Mouse (Mus musculus) forebrain, embryonic 16.5 days (tissue): Measurements from ENCODE around the gene Vmac. TPM values are rescaled to one million over a fixed set of nuclear protein-coding genes. Genes with fewer than 3 reads are reported as not detected.

ENCODE experiments used
- ATAC-seq: fragments of 200-750 bp; cut with Nextera tagmentation; 2 replicates; pipeline ENCODE4 v1.8.0; 2017; ENCODE audit warnings: mild to moderate bottlenecking, moderate library complexity
- H3K27ac ChIP-seq: fragments of 300-500 bp; sonication (generic); 2 replicates; pipeline ENCODE4 v1.5.1; 2014; ENCODE audit warnings: low read length, control low read depth
- H3K27me3 ChIP-seq: fragments of 300-500 bp; sonication (generic); replicated peaks from 2 replicates; pipeline ENCODE4 v1.6.1; 2014; ENCODE audit warnings: low read length; ENCODE audit not compliant: control insufficient read depth, insufficient read depth
- H3K36me3 ChIP-seq: fragments of 300-500 bp; sonication (generic); 2 replicates; pipeline ENCODE4 v1.6.1; 2014; ENCODE audit not compliant: control insufficient read depth, insufficient read depth
- H3K4me1 ChIP-seq: fragments of 300-500 bp; sonication (generic); replicated peaks from 2 replicates; pipeline ENCODE4 v1.6.1; 2014; ENCODE audit warnings: low read length; ENCODE audit not compliant: control insufficient read depth, insufficient read depth
- H3K4me2 ChIP-seq: fragments of 300-500 bp; sonication (generic); 2 replicates; pipeline ENCODE4 v1.6.1; 2014; ENCODE audit warnings: mild to moderate bottlenecking, low read length, control low read depth
- H3K4me3 ChIP-seq: fragments of 300-500 bp; sonication (generic); replicated peaks from 2 replicates; pipeline ENCODE4 v1.5.1; 2014; ENCODE audit warnings: mild to moderate bottlenecking, low read length, control low read depth
- H3K9ac ChIP-seq: fragments of 300-500 bp; sonication (generic); replicated peaks from 2 replicates; pipeline ENCODE4 v1.6.1; 2014; ENCODE audit warnings: low read depth, low read length, control low read depth
- H3K9me3 ChIP-seq: fragments of 300-500 bp; sonication (generic); 2 replicates; pipeline ENCODE4 v1.6.1; 2016; ENCODE audit warnings: low read length; ENCODE audit not compliant: control insufficient read depth
- WGBS: fragments of 180-500 bp; shearing (Covaris S2); extraction: QIAGEN DNeasy Blood & Tissue Kit; methylation state at CpG from one replicate; pipeline ENCODE4 v1.1.7; 2014; 5-methylcytosine and 5-hydroxymethylcytosine counted together
- polyA plus RNA-seq: library from polyadenylated mRNA; unstranded; fragments of >200 nt; fragmentation: Nextera tagmentation; extraction: Ambion mirVana; gene quantifications from 2 replicates; pipeline ENCODE4 v1.2.1, GENCODE M21; 2015

The Vmac gene
- polyA plus RNA-seq = 20.6 and 21.8 TPM in 2 replicates

GRCm38 (mm10) chr17:56717363-56718058 lies at the start of gene Vmac, which contains the start of gene Ndufa11:
TSS of gene Vmac (minus strand) at chr17:56718022.
TSS of gene Ndufa11 (plus strand) at chr17:56717767.
- H3K4me1 ChIP-seq = peaks cover 30% of the 10 kb centered on the region

DNA sequence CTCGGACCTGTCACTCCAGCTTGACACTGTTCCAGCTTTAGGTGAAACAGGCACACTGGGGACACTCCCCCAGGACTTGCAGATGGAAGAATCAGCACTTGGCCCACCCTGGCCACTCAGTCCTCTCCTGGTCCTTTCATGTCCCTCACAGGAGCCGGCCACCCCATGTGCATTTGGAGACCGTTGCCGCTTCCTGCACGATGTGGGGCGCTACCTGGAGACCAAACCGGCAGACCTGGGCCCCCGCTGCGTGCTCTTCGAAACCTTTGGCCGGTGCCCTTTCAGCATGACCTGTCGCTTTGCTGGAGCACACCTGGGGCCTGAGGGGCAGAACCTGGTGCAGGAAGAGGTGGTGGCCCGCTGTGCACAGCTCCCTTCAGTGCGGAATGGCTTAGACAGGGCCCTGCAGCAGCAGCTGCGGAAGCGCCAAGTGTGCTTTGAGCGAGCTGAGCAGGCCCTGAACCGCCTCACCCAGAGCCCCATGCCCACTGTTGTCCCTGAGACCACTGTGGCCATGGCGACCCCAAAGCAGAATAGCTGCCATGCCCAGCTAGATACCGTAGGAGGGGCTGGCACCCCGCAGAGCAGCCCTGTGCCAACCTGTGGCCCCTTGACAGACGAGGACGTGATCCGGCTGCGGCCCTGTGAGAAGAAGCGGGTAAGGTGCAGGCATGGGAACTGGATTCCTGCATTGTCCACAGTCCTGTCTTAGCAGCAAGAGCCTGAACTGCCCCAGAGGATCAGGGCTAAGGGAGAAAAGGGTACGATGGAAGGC lies 49.0 kb upstream of the Vmac start:
- H3K4me3 ChIP-seq = no peak overlapping the region
- 94% methylated on average over 27 of the region's 27 CpGs for WGBS
- peaks cover 23% of the 10 kb centered on the region for H3K4me1 ChIP-seq
- no peak for ATAC-seq
- no peaks in the 10 kb centered on the region for H3K9me3 ChIP-seq
- no peaks in the 10 kb centered on the region for H3K27me3 ChIP-seq
- H3K36me3 ChIP-seq = peaks cover 21% of the 10 kb centered on the region
- no peak overlapping the region for H3K9ac ChIP-seq
- no peak overlapping the region for H3K27ac ChIP-seq
- no peak overlapping the region for H3K4me2 ChIP-seq

More at GRCm38 (mm10) chr17:56717363-56718058, at the start of gene Vmac, which contains the start of gene Ndufa11:
- no peaks in the 10 kb centered on the region for H3K9me3 ChIP-seq
- H3K36me3 ChIP-seq = peaks cover 4% of the 10 kb centered on the region; the same call in 1 of the 2 replicates
- peak within 1 kb of the TSS; percentile 92 for H3K9ac ChIP-seq
- H3K27me3 ChIP-seq = no peaks in the 10 kb centered on the region
- WGBS = under 1% methylated on average over 59 of the region's 59 CpGs
- ATAC-seq = peak; percentile 75
- H3K4me3 ChIP-seq = peak within 1 kb of the TSS; percentile 87
- peak within 1 kb of the TSS; percentile 73 for H3K4me2 ChIP-seq
- peak within 1 kb of the TSS; percentile 86 for H3K27ac ChIP-seq

GRCm38 (mm10) chr17:56765431-56765830 lies 47.6 kb upstream of the Vmac start:
- Histone ChIP-seq H3K4me3 (peak overlapping the region; percentile 76), H3K27ac (peak overlapping the region; percentile 96), H3K9me3 (no peaks in the 10 kb centered on the region), H3K27me3 (no peaks in the 10 kb centered on the region), H3K9ac (peak overlapping the region; percentile 87), H3K4me2 (peak overlapping the region; percentile 82), H3K4me1 (peaks cover 26% of the 10 kb centered on the region), H3K36me3 (peaks cover 19% of the 10 kb centered on the region)
- ATAC-seq = peak; percentile 3
- WGBS = 53% methylated on average over 12 of the region's 12 CpGs

DNA sequence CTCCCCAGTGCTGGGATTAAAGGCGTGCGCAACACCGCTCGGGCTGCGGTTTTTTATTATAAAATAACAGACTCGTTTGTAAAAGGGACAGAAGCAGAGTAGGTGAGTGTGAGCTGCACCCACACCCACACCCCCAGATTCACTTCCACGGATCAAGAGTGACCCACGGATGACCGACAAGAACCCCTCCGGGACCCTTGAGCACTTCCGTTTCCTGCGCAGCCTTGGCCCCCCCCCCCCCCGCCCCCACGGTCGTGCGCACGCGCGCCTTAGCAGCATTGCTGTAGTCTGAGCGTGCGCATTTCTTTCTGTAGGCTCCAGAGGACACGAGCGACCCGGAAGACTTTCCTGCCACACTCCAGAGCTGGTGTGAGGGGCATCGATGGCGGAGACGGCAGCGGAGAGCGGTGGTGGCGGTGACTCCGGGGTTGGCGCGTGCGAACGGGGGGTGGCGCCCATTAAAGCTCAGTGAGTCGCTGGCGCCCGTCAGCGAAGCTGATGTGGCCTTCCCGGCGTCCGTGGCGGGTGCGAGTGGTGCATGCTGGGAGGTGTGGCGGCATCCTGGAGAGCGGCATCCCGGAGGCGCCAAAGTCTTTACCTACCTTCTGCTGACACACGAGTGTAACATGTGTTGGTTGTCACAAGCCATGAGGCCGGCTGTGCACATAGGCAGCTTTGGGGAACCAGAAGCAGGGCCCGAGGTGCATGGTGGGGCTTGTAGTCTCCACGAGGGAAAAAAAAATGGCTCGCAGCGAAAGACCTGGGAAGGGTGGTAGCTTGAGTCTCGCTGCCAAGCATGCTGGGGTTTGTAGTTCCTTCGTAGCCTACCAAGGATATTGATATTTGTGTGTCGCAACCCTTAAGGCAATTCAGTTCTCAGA lies 46.9 kb upstream of the Vmac start, which contains the start of gene Dus3l:
Gene Dus3l, plus strand, starts transcription at position 284 of the 881 bp plus-strand sequence.
- WGBS = 2% methylated on average over 58 of the region's 58 CpGs
- Histone ChIP-seq H3K4me1 (peaks cover 26% of the 10 kb centered on the region), H3K9me3 (no peaks in the 10 kb centered on the region), H3K4me3 (peak within 1 kb of the TSS; percentile 76), H3K36me3 (peaks cover 17% of the 10 kb centered on the region), H3K27me3 (no peaks in the 10 kb centered on the region), H3K9ac (peak within 1 kb of the TSS; percentile 87), H3K27ac (peak within 1 kb of the TSS; percentile 96), H3K4me2 (peak within 1 kb of the TSS; percentile 82)
- ATAC-seq = peak; percentile 88

DNA sequence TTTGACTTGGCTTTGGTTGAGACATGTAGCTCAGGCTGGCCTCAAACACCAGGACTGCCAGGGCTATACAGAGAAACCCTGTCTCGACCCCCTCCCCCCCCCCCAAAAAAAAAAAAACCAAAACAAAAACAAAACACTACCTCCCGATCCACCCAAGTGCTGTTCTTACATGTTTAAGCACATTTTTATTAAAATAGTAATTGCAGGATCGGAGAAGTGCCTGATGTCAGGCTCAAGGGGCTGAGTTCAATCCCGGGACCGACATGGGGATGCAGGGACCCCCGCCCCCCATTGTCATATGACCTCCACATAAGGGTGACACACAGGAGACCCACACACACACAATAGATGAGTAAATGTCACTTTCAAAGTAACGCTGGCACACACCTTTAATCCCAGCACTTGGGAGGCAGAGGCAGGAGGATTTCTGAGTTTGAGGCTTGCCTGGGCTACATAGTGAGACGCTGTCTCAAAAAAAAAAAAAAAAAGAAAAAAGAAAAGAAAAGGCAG lies 46.0 kb upstream of the Vmac start:
- 75% methylated on average over 8 of the region's 8 CpGs for WGBS
- Histone ChIP-seq H3K4me2 (peak overlapping the region; percentile 56), H3K4me3 (peak overlapping the region; percentile 76), H3K36me3 (peaks cover 12% of the 10 kb centered on the region), H3K27ac (no peak overlapping the region), H3K4me1 (peaks cover 26% of the 10 kb centered on the region), H3K9me3 (no peaks in the 10 kb centered on the region), H3K9ac (no peak overlapping the region), H3K27me3 (0 out of 2 replicates have a peak, but pooled peaks cover 3% of the 10 kb centered on the region)
- ATAC-seq = no peak

DNA sequence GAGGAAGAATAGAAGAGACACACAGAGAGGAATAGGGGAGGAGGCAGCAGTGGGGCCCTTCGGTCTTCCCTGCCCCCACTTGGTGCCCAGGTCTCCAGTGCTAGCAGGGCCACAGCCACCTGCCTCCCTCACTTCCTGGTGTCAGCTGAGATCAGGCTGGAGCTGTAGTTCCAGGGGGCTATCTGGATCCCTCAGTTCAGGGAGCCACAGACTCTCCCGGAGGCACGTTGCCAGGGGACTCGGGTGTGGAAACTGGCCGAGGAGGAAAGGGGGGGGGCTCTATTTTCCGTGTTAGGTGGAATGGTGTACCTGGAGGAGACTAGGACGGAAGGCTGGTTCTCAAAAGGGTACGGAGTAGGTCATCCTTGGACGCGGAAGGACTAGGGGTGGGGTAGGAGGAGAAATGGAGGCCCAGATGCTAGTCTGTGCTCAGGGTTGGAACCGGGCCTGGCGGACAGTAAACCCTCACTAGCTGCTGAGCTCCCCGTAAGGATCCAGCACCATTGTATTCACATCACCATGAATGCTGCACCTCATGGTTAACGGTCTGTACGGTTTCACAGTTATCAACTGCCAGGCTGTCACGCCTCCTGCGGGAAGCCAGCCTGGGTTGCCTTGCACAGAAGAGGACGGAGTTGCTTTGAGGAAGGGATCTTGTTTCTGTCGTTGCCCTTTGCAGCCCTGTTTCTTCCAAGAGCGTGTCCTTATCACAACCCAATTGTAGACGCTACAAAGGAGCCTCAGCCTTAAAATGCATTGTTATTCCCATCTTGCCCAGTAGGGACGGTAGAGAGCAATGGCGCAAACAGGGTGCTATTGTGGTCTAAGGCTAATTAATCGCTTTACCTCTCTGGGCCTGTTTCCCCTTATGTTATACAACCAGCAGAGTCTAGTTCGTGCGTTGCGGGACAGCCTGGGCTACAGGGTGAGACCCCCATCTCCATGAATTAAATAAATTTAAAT lies 45.2 kb upstream of the Vmac start:
- H3K4me1 ChIP-seq = peaks cover 26% of the 10 kb centered on the region
- H3K9me3 ChIP-seq = no peaks in the 10 kb centered on the region
- H3K36me3 ChIP-seq = peaks cover 8% of the 10 kb centered on the region
- H3K4me3 ChIP-seq = no peak overlapping the region
- H3K4me2 ChIP-seq = peak overlapping the region; percentile 82
- ATAC-seq = no peak
- H3K27me3 ChIP-seq = peaks cover 5% of the 10 kb centered on the region
- WGBS = 51% methylated on average over 27 of the region's 27 CpGs
- peak overlapping the region; percentile 79; the same call in 1 of the 2 replicates for H3K9ac ChIP-seq
- H3K27ac ChIP-seq = peak overlapping the region; percentile 97

GRCm38 (mm10) chr17:56761991-56762410 lies 44.2 kb upstream of the Vmac start:
- peak; percentile 30 for ATAC-seq
- Histone ChIP-seq H3K4me3 (peak overlapping the region; percentile 65), H3K9ac (peak overlapping the region; percentile 79), H3K27ac (peak overlapping the region; percentile 97), H3K36me3 (no peaks in the 10 kb centered on the region), H3K27me3 (peaks cover 15% of the 10 kb centered on the region), H3K9me3 (no peaks in the 10 kb centered on the region), H3K4me1 (peaks cover 34% of the 10 kb centered on the region), H3K4me2 (peak overlapping the region; percentile 82)
- WGBS = 2% methylated on average over 17 of the region's 28 CpGs

DNA sequence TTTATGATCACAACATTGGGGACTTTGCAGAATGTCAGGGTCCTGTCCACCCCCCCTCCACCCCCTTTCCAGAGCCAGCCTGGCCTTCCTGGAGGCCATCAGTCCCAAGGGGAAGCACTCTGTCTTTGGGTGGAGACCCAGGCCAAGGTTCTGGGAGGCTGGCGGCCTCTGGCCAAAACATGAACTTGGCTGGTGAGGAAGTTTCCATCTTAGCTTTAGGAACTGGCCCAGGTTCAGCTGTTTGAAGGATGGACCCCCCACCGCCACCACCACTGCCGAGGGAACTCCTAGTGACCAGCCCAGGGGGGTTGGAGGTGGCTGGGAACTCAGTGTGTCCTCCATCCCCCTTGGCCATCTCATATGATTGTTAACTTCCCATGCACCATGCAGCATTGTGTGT lies 43.3 kb upstream of the Vmac start:
- WGBS = 73% methylated on average over 3 of the region's 3 CpGs
- H3K4me3 ChIP-seq = no peak overlapping the region
- ATAC-seq = no peak

More for the DNA sequence above, 43.3 kb upstream of the Vmac start:
- no peak overlapping the region for H3K27ac ChIP-seq
- no peaks in the 10 kb centered on the region for H3K9me3 ChIP-seq
- H3K36me3 ChIP-seq = no peaks in the 10 kb centered on the region
- no peak overlapping the region for H3K4me2 ChIP-seq
- H3K27me3 ChIP-seq = peaks cover 24% of the 10 kb centered on the region
- no peak overlapping the region for H3K9ac ChIP-seq
- peaks cover 38% of the 10 kb centered on the region for H3K4me1 ChIP-seq
